Mouse (Mus musculus) CH12.LX (cell line): ENCODE measurements around the gene Rbmx.

Source experiments
- BHLHE40 ChIP-seq: IDR thresholded peaks from 2 replicates; pipeline ENCODE4 v1.6.1; 2011; ENCODE audit warnings: mild to moderate bottlenecking, low read depth, low read length, improper control_type of control experiment
- CTCF ChIP-seq, 2 experiments: IDR thresholded peaks in 1 of 2; conservative IDR thresholded peaks in 1 of 2; 2 replicates each; pipeline ENCODE4 v1.5.1; 2011 to 2012; ENCODE audit warnings: low read depth in 2 of 2, low read length in 2 of 2, improper control_type of control experiment in 1 of 2, inconsistent platforms in 1 of 2, mild to moderate bottlenecking in 1 of 2, moderate library complexity in 1 of 2
- HCFC1 ChIP-seq: IDR thresholded peaks from 2 replicates; pipeline ENCODE4 v1.6.1; 2012; ENCODE audit warnings: low read depth, mild to moderate bottlenecking, inconsistent platforms, low read length, improper control_type of control experiment
- MAFK ChIP-seq: IDR thresholded peaks from 2 replicates; pipeline ENCODE4 v1.6.1; 2011; ENCODE audit warnings: low read length, improper control_type of control experiment; ENCODE audit not compliant: insufficient replicate concordance
- POLR2A ChIP-seq: IDR thresholded peaks from 2 replicates; pipeline ENCODE4 v1.6.1; 2011; ENCODE audit warnings: low read depth, mild to moderate bottlenecking, improper control_type of control experiment, low read length
- USF1 ChIP-seq: IDR thresholded peaks from 2 replicates; pipeline ENCODE4 v1.6.1; 2014; ENCODE audit warnings: low read depth, mild to moderate bottlenecking, inconsistent platforms, low read length, improper control_type of control experiment

- no peak for TF ChIP-seq HCFC1
- no peak for TF ChIP-seq BHLHE40
- no peak for TF ChIP-seq CTCF (conservative IDR thresholded peaks at IDR 0.05 in 1 of 2, IDR thresholded peaks at IDR 0.05 in 1 of 2; ENCODE audit: low read depth in 2 of 2, low read length in 2 of 2)
- no peak for TF ChIP-seq USF1
- no peak for TF ChIP-seq POLR2A
- no peak for TF ChIP-seq MAFK
Observed at GRCm38 (mm10) chrX:57337582-57337981, 55.3 kb downstream of the Rbmx start.
